Mouse (Mus musculus): ENCODE data around the gene 1700020L24Rik. TPM values are rescaled to one million over a fixed set of nuclear protein-coding genes. Genes with fewer than 3 reads are reported as not detected.

Gene 1700020L24Rik
- polyA plus RNA-seq, 1 experiment from 2014 or later = 0.23 TPM

DNA sequence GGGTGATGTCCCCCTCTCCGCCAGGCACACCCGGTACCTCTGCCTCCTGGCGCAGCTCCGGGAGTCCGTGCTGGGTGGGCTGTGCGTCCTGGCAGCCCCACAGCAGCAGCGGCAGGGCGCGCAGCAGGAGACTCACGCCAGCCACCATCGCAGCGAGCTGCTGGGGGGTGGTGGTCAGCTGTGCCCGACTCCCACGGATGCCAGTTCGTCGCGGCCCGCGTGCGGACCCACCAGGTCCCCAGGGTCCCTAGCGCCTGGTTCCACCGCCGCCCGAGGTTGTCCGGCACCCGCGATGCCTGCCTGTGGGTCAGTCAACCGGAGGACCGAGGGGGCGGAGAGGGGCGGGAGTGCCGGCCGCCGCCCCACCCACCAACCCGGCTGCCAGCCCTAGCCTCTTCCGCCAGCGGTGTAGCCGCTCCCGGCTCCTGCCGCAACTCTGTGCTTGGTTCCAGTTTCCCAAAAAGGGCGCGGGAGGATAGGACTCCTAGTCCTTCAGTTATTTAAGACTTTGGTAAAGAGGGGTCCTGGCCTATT lies 25.3 kb downstream of the 1700020L24Rik start, which contains the start of gene Mmp28:
Mmp28 (minus strand) TSS at position 361 of the 534 bp plus-strand sequence.
- 1% methylated on average over 38 of the region's 42 CpGs for WGBS
- DNase-seq (ENCODE audit: low spot score) = peak; percentile 68
- peak within 1 kb of the TSS; percentile 62 for H3K4me3 ChIP-seq (ENCODE audit: low read depth, low read length)
- H3K27me3 ChIP-seq (replicated peaks; ENCODE audit: insufficient read depth, low read length) = 0 out of 2 replicates have a peak, but pooled peaks cover 4% of the 10 kb centered on the region
- no peaks in the 10 kb centered on the region for H3K36me3 ChIP-seq (ENCODE audit: insufficient read depth, low read length)
- H3K27ac ChIP-seq (ENCODE audit: low read length) = no peak within 1 kb of the TSS
- peak within 1 kb of the TSS; percentile 94 for H3K4me2 ChIP-seq (replicated peaks; ENCODE audit: low read depth, low read length)
- H3K9me3 ChIP-seq (ENCODE audit: low read length) = no peaks in the 10 kb centered on the region
- no peak for TF ChIP-seq EP300 (IDR thresholded peaks at IDR 0.05)
- TF ChIP-seq CTCF (IDR thresholded peaks at IDR 0.05) = 0 out of 2 replicates have a peak, but pooled peaks have one; percentile 5
- peaks cover 6% of the 10 kb centered on the region; the same call in 1 of the 2 replicates for H3K4me1 ChIP-seq (ENCODE audit: insufficient read depth, low read depth, low read length)
- ATAC-seq = peak; percentile 63
- H3K9ac ChIP-seq (replicated peaks; ENCODE audit: low read depth) = peak within 1 kb of the TSS; percentile 52

DNA sequence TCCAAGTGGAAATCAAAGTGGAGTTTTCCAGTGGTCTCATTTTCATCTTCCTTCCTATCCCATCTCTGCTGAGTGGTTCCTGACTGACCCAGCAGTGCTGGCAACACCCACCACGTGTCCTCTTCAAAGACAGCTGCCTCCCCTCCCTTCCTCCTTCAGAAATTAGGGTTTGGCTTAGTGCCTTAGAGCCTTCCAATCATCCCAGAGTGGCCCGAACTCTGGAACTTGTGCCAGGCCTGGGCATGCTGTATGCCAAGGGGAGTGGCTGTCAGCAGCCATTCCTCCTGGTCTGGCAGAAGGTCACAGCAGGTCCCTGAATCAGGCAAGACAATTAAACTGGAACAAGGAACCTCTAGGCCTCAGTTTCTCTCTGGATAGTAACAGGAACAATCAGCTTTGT lies 28.5 kb downstream of the 1700020L24Rik start:
- TF ChIP-seq EP300 (IDR thresholded peaks at IDR 0.05) (no peak; the same call in 1 of the 2 replicates), CTCF (IDR thresholded peaks at IDR 0.05) (no peak)
- 9% methylated on average over 2 of the region's 2 CpGs for WGBS
- DNase-seq (ENCODE audit: low spot score) (peak; percentile 59), ATAC-seq (peak; percentile 47)
- peaks cover 6% of the 10 kb centered on the region; the same call in 1 of the 2 replicates for H3K4me1 ChIP-seq (ENCODE audit: insufficient read depth, low read depth, low read length)
- H3K36me3 ChIP-seq (ENCODE audit: insufficient read depth, low read length) = no peaks in the 10 kb centered on the region
- no peak overlapping the region for H3K4me3 ChIP-seq (ENCODE audit: low read depth, low read length)
- H3K9me3 ChIP-seq (ENCODE audit: low read length) = no peaks in the 10 kb centered on the region
- no peak overlapping the region for H3K4me2 ChIP-seq (replicated peaks; ENCODE audit: low read depth, low read length)
- H3K27ac ChIP-seq (ENCODE audit: low read length) = peak overlapping the region; percentile 22; the same call in 1 of the 2 replicates
- H3K27me3 ChIP-seq (replicated peaks; ENCODE audit: insufficient read depth, low read length) = 0 out of 2 replicates have a peak, but pooled peaks cover 4% of the 10 kb centered on the region
- H3K9ac ChIP-seq (replicated peaks; ENCODE audit: low read depth) = no peak overlapping the region

DNA sequence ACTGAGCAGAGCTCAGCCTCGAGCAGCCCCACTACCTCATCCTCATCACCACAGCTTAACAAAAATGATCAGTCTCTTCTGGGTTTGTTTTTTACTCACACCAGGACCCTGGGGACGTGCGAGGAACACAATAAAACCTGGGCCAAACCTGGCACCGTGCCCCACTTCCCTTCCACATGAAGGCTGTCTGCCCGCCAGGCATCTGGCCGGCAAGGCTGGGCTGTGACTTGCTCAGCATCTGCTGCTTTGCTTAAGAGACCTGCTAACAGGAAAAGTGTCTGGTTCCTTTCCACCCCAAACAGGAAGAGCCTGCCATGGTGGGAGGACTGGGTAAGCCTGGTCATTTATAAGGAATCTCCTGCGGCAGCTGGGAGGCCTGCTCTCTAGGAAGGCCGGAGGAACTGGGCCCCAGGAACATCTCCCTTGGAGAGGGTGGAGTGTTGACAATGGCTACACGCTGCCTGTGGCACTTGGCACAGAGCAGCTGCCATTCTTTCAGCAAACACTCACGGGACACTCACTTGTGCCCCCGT lies 29.7 kb downstream of the 1700020L24Rik start:
- DNase-seq (ENCODE audit: low spot score) = peak; percentile 80
- 0 out of 2 replicates have a peak, but pooled peaks cover 4% of the 10 kb centered on the region for H3K27me3 ChIP-seq (replicated peaks; ENCODE audit: insufficient read depth, low read length)
- H3K4me1 ChIP-seq (ENCODE audit: insufficient read depth, low read depth, low read length) = peaks cover 6% of the 10 kb centered on the region; the same call in 1 of the 2 replicates
- peak; percentile 90 for ATAC-seq
- no peak overlapping the region for H3K9ac ChIP-seq (replicated peaks; ENCODE audit: low read depth)
- H3K27ac ChIP-seq (ENCODE audit: low read length) = no peak overlapping the region; the same call in 1 of the 2 replicates
- H3K4me2 ChIP-seq (replicated peaks; ENCODE audit: low read depth, low read length) = no peak overlapping the region
- WGBS = 17% methylated on average over 11 of the region's 11 CpGs
- no peak overlapping the region for H3K4me3 ChIP-seq (ENCODE audit: low read depth, low read length)
- H3K36me3 ChIP-seq (ENCODE audit: insufficient read depth, low read length) = no peaks in the 10 kb centered on the region
- H3K9me3 ChIP-seq (ENCODE audit: low read length) = no peaks in the 10 kb centered on the region
- TF ChIP-seq CTCF (IDR thresholded peaks at IDR 0.05) = peak; percentile 24; the same call in 1 of the 2 replicates
- peak; percentile 85 for TF ChIP-seq EP300 (IDR thresholded peaks at IDR 0.05)

DNA sequence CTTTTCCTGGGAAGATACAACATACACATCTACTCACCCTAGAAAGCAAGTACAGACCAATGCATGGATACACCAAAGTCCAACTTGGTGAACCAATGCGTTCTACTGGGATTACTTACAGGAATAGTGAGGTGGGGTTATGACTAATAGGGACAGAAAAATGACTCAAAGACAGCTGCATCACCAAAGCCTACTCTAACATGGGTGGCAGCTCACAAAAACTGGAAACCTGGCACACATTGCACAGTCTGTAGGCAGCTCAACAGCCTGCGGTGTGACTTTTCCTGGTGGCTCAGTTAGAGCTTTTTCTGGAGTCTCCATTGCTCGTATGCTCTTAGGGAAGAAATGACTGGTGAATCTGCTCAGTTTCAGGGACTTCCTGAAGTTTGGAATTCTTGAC lies 31.3 kb downstream of the 1700020L24Rik start:
- 0 out of 2 replicates have a peak, but pooled peaks cover 3% of the 10 kb centered on the region for H3K27me3 ChIP-seq (replicated peaks; ENCODE audit: insufficient read depth, low read length)
- H3K4me2 ChIP-seq (replicated peaks; ENCODE audit: low read depth, low read length) = no peak overlapping the region
- no peak overlapping the region for H3K9ac ChIP-seq (replicated peaks; ENCODE audit: low read depth)
- no peak for TF ChIP-seq CTCF (IDR thresholded peaks at IDR 0.05)
- TF ChIP-seq EP300 (IDR thresholded peaks at IDR 0.05) = no peak
- no peaks in the 10 kb centered on the region for H3K9me3 ChIP-seq (ENCODE audit: low read length)
- WGBS = 91% methylated on average over 3 of the region's 3 CpGs
- no peak for DNase-seq (ENCODE audit: low spot score)
- ATAC-seq = no peak
- no peak overlapping the region for H3K27ac ChIP-seq (ENCODE audit: low read length)
- H3K4me1 ChIP-seq (ENCODE audit: insufficient read depth, low read depth, low read length) = peaks cover 6% of the 10 kb centered on the region; the same call in 1 of the 2 replicates
- H3K4me3 ChIP-seq (ENCODE audit: low read depth, low read length) = no peak overlapping the region
- H3K36me3 ChIP-seq (ENCODE audit: insufficient read depth, low read length) = no peaks in the 10 kb centered on the region

DNA sequence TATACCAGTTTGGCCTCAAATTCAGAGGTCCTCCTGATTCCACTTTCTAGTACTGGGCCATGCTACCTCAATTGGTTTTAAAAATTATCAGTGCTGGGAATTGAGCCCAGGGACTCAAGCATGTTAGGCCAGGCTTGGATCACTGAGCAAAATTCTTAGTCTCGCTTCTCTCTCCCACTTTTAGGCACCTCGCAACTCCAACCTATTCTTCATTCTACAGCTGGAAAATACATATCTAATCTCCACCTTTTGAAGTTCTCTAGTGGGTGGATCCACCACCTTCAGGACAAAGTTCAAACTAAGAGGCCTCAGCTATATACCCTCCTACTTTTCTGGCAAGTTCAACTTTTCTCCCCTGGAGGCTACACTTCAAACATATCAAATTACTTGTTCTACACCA lies 34.3 kb downstream of the 1700020L24Rik start:
- no peak for TF ChIP-seq CTCF (IDR thresholded peaks at IDR 0.05)
- no peak for TF ChIP-seq EP300 (IDR thresholded peaks at IDR 0.05)
- H3K4me3 ChIP-seq (ENCODE audit: low read depth, low read length) = no peak overlapping the region
- WGBS = 76% methylated on average over 2 of the region's 2 CpGs
- no peaks in the 10 kb centered on the region for H3K9me3 ChIP-seq (ENCODE audit: low read length)
- no peaks in the 10 kb centered on the region for H3K27me3 ChIP-seq (replicated peaks; ENCODE audit: insufficient read depth, low read length)
- H3K4me1 ChIP-seq (ENCODE audit: insufficient read depth, low read depth, low read length) = peaks cover 11% of the 10 kb centered on the region; the same call in 1 of the 2 replicates
- no peak for DNase-seq (ENCODE audit: low spot score)
- no peaks in the 10 kb centered on the region for H3K36me3 ChIP-seq (ENCODE audit: insufficient read depth, low read length)
- H3K27ac ChIP-seq (ENCODE audit: low read length) = no peak overlapping the region
- ATAC-seq = no peak
- H3K4me2 ChIP-seq (replicated peaks; ENCODE audit: low read depth, low read length) = no peak overlapping the region
- H3K9ac ChIP-seq (replicated peaks; ENCODE audit: low read depth) = no peak overlapping the region

DNA sequence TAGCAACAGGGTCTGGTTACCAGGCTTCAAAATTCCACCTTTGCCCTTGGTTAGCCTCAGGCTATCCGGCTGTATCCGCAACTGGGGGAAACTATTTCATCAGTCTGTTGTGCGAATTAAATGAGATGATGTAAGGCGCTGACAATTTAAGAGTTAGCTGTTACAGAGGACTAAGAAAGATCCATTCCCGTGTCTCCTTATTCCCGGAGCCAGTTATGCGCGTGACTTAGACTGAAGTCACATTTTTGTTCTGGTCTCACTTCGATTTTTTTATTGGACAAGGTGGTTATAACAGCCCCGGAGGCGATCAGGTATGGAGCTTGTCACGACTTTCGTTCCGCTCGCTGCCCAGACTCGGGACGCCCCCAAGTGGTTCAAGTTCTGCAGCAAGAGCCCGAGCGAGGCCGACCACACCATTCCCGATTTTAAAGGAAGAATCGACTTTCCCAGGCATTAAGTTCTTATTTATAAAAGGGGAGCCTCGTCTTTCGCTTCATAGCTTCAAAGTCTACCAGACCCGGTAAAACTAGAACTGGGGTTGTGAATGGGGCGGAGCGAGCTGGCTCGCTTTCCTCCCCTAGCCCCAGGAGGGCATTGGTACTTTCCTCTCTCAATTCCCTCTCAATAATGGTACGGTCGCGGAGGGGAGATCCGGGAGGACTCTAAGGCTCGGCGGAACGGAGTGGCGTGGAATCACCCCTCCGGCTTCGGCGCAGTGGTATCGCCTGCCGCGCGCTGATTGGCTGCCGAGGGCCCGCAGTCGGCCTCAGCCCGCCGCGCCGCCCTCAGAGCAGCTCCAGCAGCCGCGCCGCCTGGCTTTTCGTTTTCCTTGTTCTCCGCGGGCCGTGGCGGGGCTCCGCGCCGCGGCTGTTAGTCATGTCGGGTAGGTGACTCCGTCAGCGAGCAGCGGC lies 35.1 kb downstream of the 1700020L24Rik start, which contains the start of gene Taf15:
Taf15 (plus strand) TSS at position 763 of the 911 bp plus-strand sequence.
- Histone ChIP-seq H3K36me3 (ENCODE audit: insufficient read depth, low read length) (no peaks in the 10 kb centered on the region), H3K4me1 (ENCODE audit: insufficient read depth, low read depth, low read length) (peaks cover 9% of the 10 kb centered on the region; the same call in 1 of the 2 replicates), H3K9me3 (ENCODE audit: low read length) (no peaks in the 10 kb centered on the region), H3K27me3 (replicated peaks; ENCODE audit: insufficient read depth, low read length) (no peaks in the 10 kb centered on the region), H3K27ac (ENCODE audit: low read length) (peak within 1 kb of the TSS; percentile 91), H3K4me3 (ENCODE audit: low read depth, low read length) (peak within 1 kb of the TSS; percentile 93), H3K9ac (replicated peaks; ENCODE audit: low read depth) (peak within 1 kb of the TSS; percentile 76), H3K4me2 (replicated peaks; ENCODE audit: low read depth, low read length) (peak within 1 kb of the TSS; percentile 91)
- TF ChIP-seq EP300 (IDR thresholded peaks at IDR 0.05) = peak; percentile 24; the same call in 1 of the 2 replicates
- peak; percentile 80 for TF ChIP-seq CTCF (IDR thresholded peaks at IDR 0.05)
- peak; percentile 99 for DNase-seq (ENCODE audit: low spot score)
- under 1% methylated on average over 66 of the region's 66 CpGs for WGBS
- ATAC-seq = peak; percentile 99

Data from lung, postnatal 0 days (tissue).